Mouse (Mus musculus) liver, adult 2 months (tissue): Measurements from ENCODE around the gene Pak4. TPM values are rescaled to one million over a fixed set of nuclear protein-coding genes. Genes with fewer than 3 reads are reported as not detected.
"Not testable (repeated sequence)": the region's sequence is repeated elsewhere in the genome, so short reads cannot be mapped to it uniquely, and the experiment has no call there.

Experiments used
- DNase-seq: peaks from one replicate; pipeline ENCODE4 v3.0.0-alpha.2; 2011; ENCODE audit warnings: low read depth, low spot score; ENCODE audit errors: extremely low read depth
- H3K27ac ChIP-seq: fragments of 200-500 bp; replicated peaks from 2 replicates; pipeline ENCODE4 v1.5.1; 2012; ENCODE audit warnings: low read depth, mild to moderate bottlenecking, control low read depth, inconsistent platforms, low read length; ENCODE audit not compliant: insufficient read depth
- H3K27me3 ChIP-seq: fragments of 200-500 bp; 2 replicates; pipeline ENCODE4 v1.6.1; 2012; ENCODE audit warnings: mild to moderate bottlenecking, moderate library complexity, low read length, inconsistent platforms; ENCODE audit not compliant: control insufficient read depth, insufficient read depth
- H3K36me3 ChIP-seq: fragments of 200-500 bp; 2 replicates; pipeline ENCODE4 v1.6.1; 2012; ENCODE audit warnings: low read length, inconsistent platforms; ENCODE audit not compliant: control insufficient read depth, insufficient read depth
- H3K4me1 ChIP-seq: fragments of 200-500 bp; 2 replicates; pipeline ENCODE4 v1.6.1; 2011; ENCODE audit warnings: low read length; ENCODE audit not compliant: control insufficient read depth, insufficient read depth
- H3K4me3 ChIP-seq: fragments of 200-500 bp; 2 replicates; pipeline ENCODE4 v1.5.1; 2011; ENCODE audit warnings: low read depth, mild to moderate bottlenecking, control low read depth, low read length, moderate library complexity; ENCODE audit not compliant: insufficient read depth
- H3K79me2 ChIP-seq: fragments of 200-500 bp; 2 replicates; pipeline ENCODE4 v1.6.1; 2012; ENCODE audit warnings: inconsistent platforms, mild to moderate bottlenecking, low read length, moderate library complexity; ENCODE audit not compliant: control insufficient read depth, insufficient read depth
- H3K9ac ChIP-seq: fragments of 200-500 bp; 2 replicates; pipeline ENCODE4 v1.6.1; 2012; ENCODE audit warnings: low read depth, mild to moderate bottlenecking, control low read depth, inconsistent platforms, low read length
- CTCF ChIP-seq: fragments of 200-500 bp; IDR thresholded peaks from 2 replicates; pipeline ENCODE4 v1.5.1; 2011; ENCODE audit warnings: low read depth, low read length, control low read depth
- POLR2A ChIP-seq: fragments of 200-500 bp; IDR thresholded peaks from 2 replicates; pipeline ENCODE4 v1.6.1; 2011; ENCODE audit warnings: low read length, control low read depth; ENCODE audit not compliant: insufficient read depth; ENCODE audit errors: extremely low read depth
- WGBS: fragments of 180-500 bp; shearing (Covaris S2); methylation state at CpG from one replicate; pipeline ENCODE4 v1.1.7; 2018; 5-methylcytosine and 5-hydroxymethylcytosine counted together
- polyA plus RNA-seq: library from polyadenylated mRNA; depleted of rRNA; stranded (reverse); fragments of >200 nt; gene quantifications from 2 replicates; pipeline ENCODE4 v1.2.3, GENCODE M21; 2012; rRNA removed
- total RNA-seq: library from RNA; depleted of rRNA; stranded (reverse); fragments of >200 nt; gene quantifications from 2 replicates; pipeline ENCODE4 v1.2.3, GENCODE M21; 2014; rRNA removed

Gene Pak4
- total and polyA plus RNA-seq, 2 experiments: 4.0 to 14.9 TPM

DNA sequence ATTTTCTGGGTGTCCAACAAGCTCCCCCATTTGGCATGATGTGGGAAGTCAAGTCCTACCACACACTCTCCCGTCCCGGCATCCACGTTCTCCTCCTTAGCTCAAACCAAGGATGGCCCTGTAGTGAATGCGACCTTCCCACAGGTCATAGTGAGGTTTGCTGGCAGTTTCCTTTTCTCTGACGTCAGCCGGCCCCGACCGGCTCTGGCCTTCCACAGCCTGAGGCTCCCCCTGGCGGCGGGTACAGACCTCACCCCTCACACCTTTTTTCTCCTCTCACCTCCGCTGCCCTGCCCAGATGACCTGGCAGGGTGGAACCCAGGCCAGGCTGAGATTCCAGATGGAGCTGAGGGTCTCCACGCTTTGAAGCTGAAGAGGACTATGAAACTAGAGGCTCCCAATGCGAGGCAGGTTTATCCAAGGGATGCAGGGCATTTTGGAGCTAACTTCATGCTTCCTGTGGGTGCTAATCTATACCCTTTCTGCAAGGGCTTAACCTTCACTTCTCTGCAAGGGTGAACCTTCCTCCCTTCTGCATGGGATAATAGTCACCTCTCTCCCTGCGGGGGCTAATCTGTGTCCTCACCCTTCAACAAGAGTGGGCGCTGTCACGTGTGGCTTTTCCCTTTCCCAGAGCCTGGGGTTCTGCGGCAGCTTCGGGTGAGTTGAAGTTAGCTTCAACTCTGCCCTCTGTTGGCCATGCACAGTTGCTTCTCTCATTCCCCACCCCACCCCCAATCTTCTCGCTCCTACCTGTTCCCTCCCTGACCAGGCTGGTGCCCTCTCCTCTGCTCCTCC lies 69.9 kb downstream of the Pak4 start:
- DNase-seq: peak; percentile 43
- H3K27me3 ChIP-seq: no peaks in the 10 kb centered on the region
- WGBS: 8% methylated on average over 19 of the region's 19 CpGs
- no peaks in the 10 kb centered on the region for H3K36me3 ChIP-seq
- no peak overlapping the region for H3K4me3 ChIP-seq
- no peak for TF ChIP-seq POLR2A
- TF ChIP-seq CTCF: peak; percentile 91
- H3K27ac ChIP-seq: no peak overlapping the region
- no peak overlapping the region for H3K9ac ChIP-seq
- no peaks in the 10 kb centered on the region for H3K79me2 ChIP-seq
- no peaks in the 10 kb centered on the region for H3K4me1 ChIP-seq

DNA sequence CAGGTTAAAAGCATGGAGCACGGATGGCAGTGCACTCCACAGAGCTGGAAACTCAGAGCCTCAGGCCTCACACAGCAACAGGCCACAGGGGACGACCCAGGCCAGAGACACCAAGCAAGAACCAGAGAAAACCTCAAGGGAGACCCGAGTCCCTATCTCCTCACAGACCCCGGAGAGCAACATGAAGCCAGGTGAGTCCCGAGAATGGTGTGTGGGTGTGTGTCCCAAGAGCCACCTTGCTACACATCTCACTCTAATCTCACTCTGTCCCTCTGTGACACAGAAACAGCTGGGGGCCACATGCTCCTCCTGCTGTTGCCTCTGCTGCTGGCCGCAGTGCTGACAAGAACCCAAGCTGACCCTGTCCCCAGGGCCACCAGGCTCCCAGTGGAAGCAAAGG lies 75.4 kb downstream of the Pak4 start, which contains the start of gene Ifnl3:
Ifnl3 (plus strand) TSS at position 301 of the 400 bp plus-strand sequence.
- not testable (repeated sequence) for H3K36me3 ChIP-seq, H3K4me3 ChIP-seq, DNase-seq, H3K27me3 ChIP-seq, H3K27ac ChIP-seq, H3K4me1 ChIP-seq, H3K79me2 ChIP-seq, H3K9ac ChIP-seq
- 74% methylated on average over 5 of the region's 6 CpGs for WGBS

DNA sequence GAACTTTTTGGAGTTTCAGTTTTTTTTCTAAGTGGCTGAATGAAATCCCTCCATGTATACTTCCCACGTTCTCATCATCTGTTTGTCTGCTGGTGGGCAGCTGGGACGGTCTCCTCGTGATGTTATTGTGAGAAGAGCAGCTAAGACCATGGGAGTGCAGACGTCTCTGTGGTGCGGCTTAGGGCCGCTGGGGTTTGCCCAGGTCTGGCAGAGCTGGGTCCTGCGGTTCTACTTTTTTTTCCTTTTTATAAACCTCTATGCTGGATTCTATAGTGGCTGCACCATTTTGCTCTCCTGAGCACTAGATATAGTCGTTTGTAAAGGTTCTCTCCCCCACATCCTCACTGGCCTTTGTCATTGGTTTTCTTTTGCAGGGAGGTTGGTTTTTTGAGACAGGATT lies 86.5 kb downstream of the Pak4 start:
- H3K36me3 ChIP-seq: no peaks in the 10 kb centered on the region
- no peak overlapping the region for H3K9ac ChIP-seq
- no peak overlapping the region for H3K27ac ChIP-seq
- 70% methylated on average over 8 of the region's 8 CpGs for WGBS
- H3K79me2 ChIP-seq: no peaks in the 10 kb centered on the region
- H3K4me1 ChIP-seq: no peaks in the 10 kb centered on the region
- TF ChIP-seq POLR2A (no peak), CTCF (no peak)
- no peak overlapping the region for H3K4me3 ChIP-seq
- no peak for DNase-seq
- H3K27me3 ChIP-seq: no peaks in the 10 kb centered on the region

DNA sequence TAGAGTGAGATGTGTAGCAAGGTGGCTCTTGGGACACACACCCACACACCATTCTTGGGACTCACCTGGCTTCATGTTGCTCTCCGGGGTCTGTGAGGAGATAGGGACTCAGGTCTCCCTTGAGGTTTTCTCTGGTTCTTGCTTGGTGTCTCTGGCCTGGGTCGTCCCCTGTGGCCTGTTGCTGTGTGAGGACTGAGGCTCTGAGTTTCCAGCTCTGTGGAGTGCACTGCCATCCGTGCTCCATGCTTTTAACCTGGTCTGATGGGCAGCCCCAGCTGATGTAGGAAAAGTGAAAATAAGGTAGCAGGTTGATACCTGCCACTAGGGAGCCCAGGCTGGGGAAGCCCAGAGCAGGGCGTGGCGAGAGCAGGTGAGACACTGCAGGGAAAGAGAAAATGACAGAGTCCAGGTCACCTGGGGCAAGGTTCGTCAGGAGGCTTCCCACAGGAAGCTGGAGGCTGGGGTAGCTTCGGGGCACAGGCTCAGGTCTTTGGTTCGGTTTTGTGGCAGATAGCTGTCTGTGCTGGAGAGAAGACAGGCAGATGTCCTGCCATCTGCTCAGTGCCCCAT lies 87.5 kb downstream of the Pak4 start, which contains the start of gene Ifnl2:
Ifnl2 (minus strand) TSS at position 51 of the 570 bp plus-strand sequence.
- H3K27ac ChIP-seq, H3K27me3 ChIP-seq, H3K9ac ChIP-seq, H3K4me3 ChIP-seq, H3K36me3 ChIP-seq, H3K4me1 ChIP-seq, H3K79me2 ChIP-seq, DNase-seq: not testable (repeated sequence)
- WGBS: 57% methylated on average over 8 of the region's 8 CpGs

DNA sequence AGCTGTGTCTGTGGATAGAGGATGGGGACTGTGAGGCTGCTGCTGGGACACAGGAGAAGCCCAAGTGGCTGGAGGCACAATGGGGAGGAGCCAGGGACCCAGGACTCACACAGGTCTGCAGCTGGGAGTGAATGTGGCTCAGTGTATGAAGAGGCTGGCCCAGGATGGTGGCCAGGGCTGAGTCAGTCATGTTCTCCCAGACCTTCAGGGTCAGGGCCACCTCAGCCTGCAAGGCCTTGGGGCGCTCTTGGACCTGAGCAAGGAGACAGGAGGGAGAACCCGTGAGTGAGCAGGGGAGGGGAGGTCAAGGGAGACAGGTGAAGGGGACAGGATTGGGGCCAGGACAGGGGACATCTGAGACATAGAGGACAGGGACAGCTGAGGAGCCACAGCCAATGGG lies 88.9 kb downstream of the Pak4 start:
- H3K27ac ChIP-seq, DNase-seq, H3K9ac ChIP-seq, H3K27me3 ChIP-seq, H3K36me3 ChIP-seq, H3K79me2 ChIP-seq, H3K4me1 ChIP-seq, H3K4me3 ChIP-seq: not testable (repeated sequence)
- WGBS: 78% methylated on average over 2 of the region's 2 CpGs

Other genes starting within 250 kb of the Pak4 start
- gene Rps16, start 247.5 kb downstream of the Pak4 start, total RNA-seq: 110 and 136 TPM in 2 replicates
- gene Rps16, start 247.5 kb downstream of the Pak4 start, polyA plus RNA-seq: 471 and 577 TPM in 2 replicates
- gene Plekhg2, start 225.6 kb downstream of the Pak4 start, total RNA-seq: 0.65 and 1.3 TPM in 2 replicates
- gene Plekhg2, start 225.6 kb downstream of the Pak4 start, polyA plus RNA-seq: 3.3 and 3.5 TPM in 2 replicates
- gene Zfp36, start 217.9 kb downstream of the Pak4 start, total RNA-seq: 16.4 and 25.4 TPM in 2 replicates
- 41.1 and 54.3 TPM in 2 replicates for gene Zfp36, start 217.9 kb downstream of the Pak4 start, polyA plus RNA-seq
- 13.4 and 17.6 TPM in 2 replicates for gene Med29, start 205.5 kb downstream of the Pak4 start, total RNA-seq
- gene Med29, start 205.5 kb downstream of the Pak4 start, polyA plus RNA-seq: 49.2 and 50.9 TPM in 2 replicates
- gene Paf1, start 205.2 kb downstream of the Pak4 start, total RNA-seq: 16.1 TPM in 2 replicates
- gene Paf1, start 205.2 kb downstream of the Pak4 start, polyA plus RNA-seq: 52.8 and 59.1 TPM in 2 replicates
- 18.4 and 24.4 TPM in 2 replicates for gene Gmfg, start 160.7 kb downstream of the Pak4 start, total RNA-seq
- 4.0 and 4.6 TPM in 2 replicates for gene Gmfg, start 160.7 kb downstream of the Pak4 start, polyA plus RNA-seq
- gene Lrfn1, start 146.2 kb downstream of the Pak4 start, total RNA-seq: 0.18 TPM in 1 of 2 replicates, not detected in the other
- 0.70 and 0.71 TPM in 2 replicates for gene Lrfn1, start 146.2 kb downstream of the Pak4 start, polyA plus RNA-seq
- not detected in 2 replicates for gene Ifnl2, start 87.7 kb downstream of the Pak4 start, total RNA-seq
- gene Ifnl2, start 87.7 kb downstream of the Pak4 start, polyA plus RNA-seq: not detected in 2 replicates
- gene Ifnl3, start 75.3 kb downstream of the Pak4 start, total RNA-seq: not detected in 2 replicates
- gene Ifnl3, start 75.3 kb downstream of the Pak4 start, polyA plus RNA-seq: not detected in 2 replicates
- 8.7 and 16.4 TPM in 2 replicates for gene Sycn, start 57.3 kb downstream of the Pak4 start, total RNA-seq
- 1.4 and 1.6 TPM in 2 replicates for gene Sycn, start 57.3 kb downstream of the Pak4 start, polyA plus RNA-seq
- gene Nccrp1, start 50.9 kb downstream of the Pak4 start, total RNA-seq: not detected in 2 replicates
- gene Nccrp1, start 50.9 kb downstream of the Pak4 start, polyA plus RNA-seq: 0.05 TPM in 1 of 2 replicates, not detected in the other
- 4.1 and 6.9 TPM in 2 replicates for gene Samd4b, start within 50 bp of the Pak4 start, total RNA-seq
- 25.7 and 27.0 TPM in 2 replicates for gene Samd4b, start within 50 bp of the Pak4 start, polyA plus RNA-seq
- not detected in 2 replicates for gene Acp7, start 33.1 kb upstream of the Pak4 start, total RNA-seq
- not detected in 2 replicates for gene Acp7, start 33.1 kb upstream of the Pak4 start, polyA plus RNA-seq
- gene Fbxo27, start 94.7 kb upstream of the Pak4 start, total RNA-seq: not detected in 2 replicates
- 0.16 and 0.19 TPM in 2 replicates for gene Fbxo27, start 94.7 kb upstream of the Pak4 start, polyA plus RNA-seq
- 0.46 and 0.60 TPM in 2 replicates for gene Fbxo17, start 118.6 kb upstream of the Pak4 start, total RNA-seq
- gene Fbxo17, start 118.6 kb upstream of the Pak4 start, polyA plus RNA-seq: 0.53 and 1.0 TPM in 2 replicates
- 66.0 and 70.3 TPM in 2 replicates for gene Mrps12, start 143.6 kb upstream of the Pak4 start, total RNA-seq
- gene Mrps12, start 143.6 kb upstream of the Pak4 start, polyA plus RNA-seq: 98.0 and 103 TPM in 2 replicates
- 4.6 and 6.4 TPM in 2 replicates for gene Sars2, start 143.8 kb upstream of the Pak4 start, total RNA-seq
- 21.9 and 25.3 TPM in 2 replicates for gene Sars2, start 143.8 kb upstream of the Pak4 start, polyA plus RNA-seq
- gene Ccer2, start 158.0 kb upstream of the Pak4 start, total RNA-seq: not detected in 2 replicates
- gene Ccer2, start 158.0 kb upstream of the Pak4 start, polyA plus RNA-seq: not detected in 2 replicates
- 15.1 and 21.4 TPM in 2 replicates for gene Sirt2, start 168.6 kb upstream of the Pak4 start, total RNA-seq
- gene Sirt2, start 168.6 kb upstream of the Pak4 start, polyA plus RNA-seq: 52.9 and 56.7 TPM in 2 replicates
- gene Nfkbib, start 169.3 kb upstream of the Pak4 start, total RNA-seq: 6.1 and 7.3 TPM in 2 replicates
- 39.9 and 46.3 TPM in 2 replicates for gene Nfkbib, start 169.3 kb upstream of the Pak4 start, polyA plus RNA-seq
- 1.4 TPM in 2 replicates for gene Rinl, start 190.8 kb upstream of the Pak4 start, total RNA-seq
- gene Rinl, start 190.8 kb upstream of the Pak4 start, polyA plus RNA-seq: 1.2 and 1.8 TPM in 2 replicates
- 90.1 and 109 TPM in 2 replicates for gene Hnrnpl, start 210.4 kb upstream of the Pak4 start, total RNA-seq
- gene Hnrnpl, start 210.4 kb upstream of the Pak4 start, polyA plus RNA-seq: 81.6 and 109 TPM in 2 replicates
- 636 and 645 TPM in 2 replicates for gene Ech1, start 227.0 kb upstream of the Pak4 start, total RNA-seq
- 561 and 625 TPM in 2 replicates for gene Ech1, start 227.0 kb upstream of the Pak4 start, polyA plus RNA-seq
- gene Lgals4, start 235.7 kb upstream of the Pak4 start, total RNA-seq: 9.5 and 11.0 TPM in 2 replicates
- gene Lgals4, start 235.7 kb upstream of the Pak4 start, polyA plus RNA-seq: 7.9 and 16.4 TPM in 2 replicates